Mouse (Mus musculus) liver, embryonic 16.5 days (tissue): ENCODE measurements at regions not wholly inside any gene's neighbourhood (a gene's known extent, or its start where the extent isn't known, plus 50 kb on each side); places are given as distances from the start of the nearest gene placed in this dataset.

Experiments
- ATAC-seq: fragments of 200-750 bp; cut with Nextera tagmentation; 2 replicates; pipeline ENCODE4 v1.8.0; 2017; ENCODE audit warnings: low read depth, mild to moderate bottlenecking, moderate number of reproducible peaks, moderate library complexity
- H3K27ac ChIP-seq: fragments of 300-500 bp; sonication (generic); 2 replicates; pipeline ENCODE4 v1.5.1; 2014; ENCODE audit warnings: mild to moderate bottlenecking, low read length
- H3K27me3 ChIP-seq: fragments of 300-500 bp; sonication (generic); 2 replicates; pipeline ENCODE4 v1.6.1; 2014; ENCODE audit warnings: low read depth, low read length, mixed read lengths; ENCODE audit not compliant: control insufficient read depth, insufficient read depth
- H3K36me3 ChIP-seq: fragments of 300-500 bp; sonication (generic); 2 replicates; pipeline ENCODE4 v1.6.1; 2014; ENCODE audit warnings: mild to moderate bottlenecking; ENCODE audit not compliant: control insufficient read depth, insufficient read depth
- H3K4me1 ChIP-seq: fragments of 300-500 bp; sonication (generic); 2 replicates; pipeline ENCODE4 v1.6.1; 2014; ENCODE audit warnings: low read depth, low read length, mixed read lengths; ENCODE audit not compliant: control insufficient read depth
- H3K4me2 ChIP-seq: fragments of 300-500 bp; sonication (generic); 2 replicates; pipeline ENCODE4 v1.6.1; 2014; ENCODE audit warnings: low read depth, low read length, mixed read lengths
- H3K4me3 ChIP-seq: fragments of 300-500 bp; sonication (generic); 2 replicates; pipeline ENCODE4 v1.5.1; 2014; ENCODE audit warnings: low read depth, mild to moderate bottlenecking, low read length
- H3K9ac ChIP-seq: fragments of 300-500 bp; sonication (generic); 2 replicates; pipeline ENCODE4 v1.6.1; 2014; ENCODE audit warnings: low read depth, low read length
- H3K9me3 ChIP-seq: fragments of 300-500 bp; sonication (generic); replicated peaks from 2 replicates; pipeline ENCODE4 v1.6.1; 2016; ENCODE audit warnings: low read length; ENCODE audit not compliant: control insufficient read depth
- WGBS: fragments of 180-500 bp; shearing (Covaris S2); extraction: QIAGEN DNeasy Blood & Tissue Kit; methylation state at CpG from one replicate; pipeline ENCODE4 v1.1.7; 2014; ENCODE audit not compliant: insufficient replicate concordance; 5-methylcytosine and 5-hydroxymethylcytosine counted together

GRCm38 (mm10) chr10:122614720-122615119, 63.8 kb upstream of the Ppm1h start:
- H3K27me3 ChIP-seq, result no peaks in the 10 kb centered on the region
- 31% methylated on average over 3 of the region's 3 CpGs for WGBS
- H3K9ac ChIP-seq, result no peak overlapping the region
- no peaks in the 10 kb centered on the region for H3K36me3 ChIP-seq
- no peak overlapping the region for H3K4me3 ChIP-seq
- peaks cover 5% of the 10 kb centered on the region for H3K4me1 ChIP-seq
- ATAC-seq, result peak; percentile 85
- H3K4me2 ChIP-seq, result no peak overlapping the region
- peak overlapping the region; percentile 65 for H3K27ac ChIP-seq
- no peaks in the 10 kb centered on the region for H3K9me3 ChIP-seq

- Histone ChIP-seq H3K4me3 (no peak overlapping the region), H3K4me1 (peaks cover 5% of the 10 kb centered on the region), H3K9me3 (no peaks in the 10 kb centered on the region), H3K4me2 (no peak overlapping the region), H3K9ac (no peak overlapping the region), H3K27ac (no peak overlapping the region), H3K36me3 (no peaks in the 10 kb centered on the region), H3K27me3 (no peaks in the 10 kb centered on the region)
- ATAC-seq, result no peak
- 81% methylated on average over 12 of the region's 12 CpGs for WGBS
Observed at GRCm38 (mm10) chr10:122615658-122616057, 62.9 kb upstream of the Ppm1h start.

GRCm38 (mm10) chr10:122616385-122616784, 62.2 kb upstream of the Ppm1h start:
- Histone ChIP-seq H3K27ac (no peak overlapping the region), H3K36me3 (no peaks in the 10 kb centered on the region), H3K4me3 (no peak overlapping the region), H3K9ac (no peak overlapping the region), H3K9me3 (no peaks in the 10 kb centered on the region), H3K4me2 (no peak overlapping the region), H3K4me1 (peaks cover 5% of the 10 kb centered on the region), H3K27me3 (no peaks in the 10 kb centered on the region)
- ATAC-seq, result no peak
- 79% methylated on average over 6 of the region's 6 CpGs for WGBS

GRCm38 (mm10) chr10:122618854-122619253, 59.7 kb upstream of the Ppm1h start:
- Histone ChIP-seq H3K27me3 (no peaks in the 10 kb centered on the region), H3K27ac (no peak overlapping the region), H3K36me3 (no peaks in the 10 kb centered on the region), H3K9me3 (no peaks in the 10 kb centered on the region), H3K4me3 (no peak overlapping the region), H3K4me2 (no peak overlapping the region), H3K4me1 (peaks cover 5% of the 10 kb centered on the region), H3K9ac (no peak overlapping the region)
- ATAC-seq, result no peak
- WGBS, result 60% methylated on average over 3 of the region's 3 CpGs

- no peaks in the 10 kb centered on the region for H3K36me3 ChIP-seq
- H3K9me3 ChIP-seq, result no peaks in the 10 kb centered on the region
- peak; percentile 57 for ATAC-seq
- no peak overlapping the region for H3K9ac ChIP-seq
- peaks cover 3% of the 10 kb centered on the region; the same call in 1 of the 2 replicates for H3K4me1 ChIP-seq
- H3K27me3 ChIP-seq, result no peaks in the 10 kb centered on the region
- WGBS, result 65% methylated on average over 16 of the region's 16 CpGs
- no peak overlapping the region for H3K4me3 ChIP-seq
- H3K4me2 ChIP-seq, result no peak overlapping the region
- H3K27ac ChIP-seq, result no peak overlapping the region
Observed at GRCm38 (mm10) chr10:122619406-122620116, 59.0 kb upstream of the Ppm1h start.
